Mouse (Mus musculus): ENCODE results near the gene Grin2b. TPM values are rescaled to one million over a fixed set of nuclear protein-coding genes. Genes with fewer than 3 reads are reported as not detected.
"Not testable (repeated sequence)": the region's sequence is repeated elsewhere in the genome, so short reads cannot be mapped to it uniquely, and the experiment has no call there.

Gene Grin2b
- total RNA-seq, 2 experiments from 2014 or later: 0.03 to 0.16 TPM

GRCm38 (mm10) chr6:135797371-135798033 is 375.8 kb downstream of the Grin2b start:
- DNase-seq: no peak

DNA sequence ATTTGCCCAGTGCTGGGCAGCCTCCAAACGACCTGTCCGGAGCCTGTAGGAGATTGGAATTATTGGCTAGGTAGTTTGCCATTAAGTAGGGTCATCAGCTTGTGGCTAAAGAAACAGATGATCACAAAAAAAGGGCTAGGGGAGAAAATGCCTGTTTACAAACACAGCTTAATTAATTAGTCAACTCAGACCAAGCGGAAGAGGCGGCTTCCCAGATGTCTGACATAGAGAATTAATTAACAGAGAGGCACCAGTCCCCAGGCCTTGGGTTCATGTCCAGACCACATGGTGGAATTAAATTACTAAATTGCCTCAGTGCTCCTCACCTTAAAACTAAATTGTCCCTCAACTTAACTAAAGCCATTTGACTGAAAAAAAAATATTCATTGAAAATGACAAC is 376.4 kb downstream of the Grin2b start:
- no peak for DNase-seq

- no peak for DNase-seq
These were observed 381.9 kb downstream of the Grin2b start for GRCm38 (mm10) chr6:135791412-135791811.

- no peak for DNase-seq
These were observed 383.6 kb downstream of the Grin2b start for GRCm38 (mm10) chr6:135789603-135790170.

DNA sequence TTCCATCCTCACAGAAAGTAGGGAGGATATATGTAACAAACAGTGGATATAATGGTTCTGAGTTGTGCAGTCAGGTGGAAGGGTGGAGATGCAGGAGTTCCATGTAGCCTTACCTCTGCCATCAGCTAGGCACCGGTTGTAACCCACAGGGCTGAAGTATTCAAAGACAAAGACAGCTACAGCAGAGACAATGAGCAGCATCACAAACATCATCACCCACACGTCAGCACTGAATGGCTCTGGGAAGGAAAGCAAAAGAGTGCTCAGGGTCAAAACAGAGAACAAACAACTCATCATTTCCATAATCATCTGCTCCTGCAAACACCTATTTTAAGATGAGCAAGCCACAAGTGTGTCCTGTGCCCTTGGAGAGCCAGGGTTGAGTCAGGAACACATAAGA is 398.6 kb downstream of the Grin2b start:
- DNase-seq: no peak

DNA sequence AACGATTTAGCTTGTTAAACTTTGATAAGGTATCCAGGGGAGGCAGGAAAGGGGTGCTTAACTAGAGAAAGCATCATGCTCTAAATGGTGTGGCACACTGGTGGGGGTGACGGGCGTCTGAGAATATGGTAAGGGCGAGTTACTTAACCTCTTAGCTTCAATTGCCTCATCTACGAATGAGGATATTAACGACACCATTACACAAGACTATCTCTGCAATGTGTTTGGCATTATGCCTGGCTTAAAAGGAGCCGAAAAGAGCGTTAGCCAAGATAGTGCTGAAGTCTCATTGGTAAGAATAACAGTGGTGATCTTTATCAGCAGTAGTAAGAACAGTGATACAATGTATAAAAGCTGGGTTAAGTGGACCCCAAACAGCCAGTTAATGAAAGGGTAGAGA is 405.7 kb downstream of the Grin2b start:
- no peak for DNase-seq

GRCm38 (mm10) chr6:135758735-135759134 is 414.6 kb downstream of the Grin2b start:
- DNase-seq: no peak

GRCm38 (mm10) chr6:135756075-135756474 is 417.2 kb downstream of the Grin2b start:
- no peak for DNase-seq

- DNase-seq: no peak
These were observed 424.8 kb downstream of the Grin2b start for GRCm38 (mm10) chr6:135748412-135749076.

- no peak for DNase-seq
These were observed 427.7 kb downstream of the Grin2b start for GRCm38 (mm10) chr6:135745606-135746005.

DNA sequence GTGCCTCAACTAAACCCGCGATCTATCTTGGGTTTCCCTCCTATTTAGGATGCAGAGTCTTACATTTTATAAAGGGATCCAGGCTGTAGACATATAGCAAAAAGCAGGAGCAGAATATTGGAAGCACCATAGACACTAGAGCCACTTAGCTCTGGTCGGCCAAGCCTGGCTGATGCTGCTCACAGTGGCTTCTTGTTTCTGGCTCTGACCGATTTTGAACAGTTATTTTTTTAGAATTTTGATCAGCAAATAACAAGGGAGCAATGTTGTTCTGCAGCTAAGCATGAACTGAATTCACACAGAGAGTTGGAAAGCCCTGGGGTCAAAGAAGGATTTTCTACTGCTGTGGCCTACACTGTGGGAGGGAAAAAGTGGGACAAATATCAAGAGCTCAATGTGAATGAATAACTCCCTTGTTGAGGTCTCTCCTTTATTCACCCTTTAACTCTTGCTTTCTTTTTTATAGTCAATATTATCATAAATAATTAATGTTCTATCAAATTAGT is 439.0 kb downstream of the Grin2b start:
- no peak for DNase-seq

GRCm38 (mm10) chr6:135727106-135727505 is 446.2 kb downstream of the Grin2b start:
- DNase-seq: peak; percentile 26

GRCm38 (mm10) chr6:135721706-135722105 is 451.6 kb downstream of the Grin2b start:
- no peak for DNase-seq

- no peak for DNase-seq
These were observed 458.4 kb downstream of the Grin2b start for GRCm38 (mm10) chr6:135714906-135715305.

- no peak for DNase-seq
These were observed 459.1 kb downstream of the Grin2b start for GRCm38 (mm10) chr6:135714236-135714635.

DNA sequence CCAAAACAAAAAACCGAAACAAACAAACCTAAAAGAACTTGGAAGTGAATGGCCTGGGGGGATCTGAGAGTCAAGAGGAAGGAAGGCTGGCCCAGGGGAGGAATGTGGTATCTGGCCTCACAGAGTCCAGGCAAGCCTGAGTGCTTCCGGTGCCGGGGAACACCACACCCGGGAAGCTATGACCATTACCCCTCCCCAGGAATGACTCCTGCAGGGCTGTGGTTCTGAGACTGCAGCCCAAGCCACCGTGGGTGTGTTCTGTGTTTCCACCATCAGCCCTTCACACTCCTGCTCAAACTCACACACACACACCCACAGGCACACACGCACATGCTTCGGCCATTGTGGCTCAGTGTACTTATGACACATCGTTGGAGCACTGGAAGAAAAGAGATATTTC is 459.6 kb downstream of the Grin2b start:
- DNase-seq: no peak

GRCm38 (mm10) chr6:135706850-135707522 is 466.3 kb downstream of the Grin2b start:
- DNase-seq: not testable (repeated sequence)

GRCm38 (mm10) chr6:135703655-135704054 is 469.7 kb downstream of the Grin2b start:
- DNase-seq: no peak

DNA sequence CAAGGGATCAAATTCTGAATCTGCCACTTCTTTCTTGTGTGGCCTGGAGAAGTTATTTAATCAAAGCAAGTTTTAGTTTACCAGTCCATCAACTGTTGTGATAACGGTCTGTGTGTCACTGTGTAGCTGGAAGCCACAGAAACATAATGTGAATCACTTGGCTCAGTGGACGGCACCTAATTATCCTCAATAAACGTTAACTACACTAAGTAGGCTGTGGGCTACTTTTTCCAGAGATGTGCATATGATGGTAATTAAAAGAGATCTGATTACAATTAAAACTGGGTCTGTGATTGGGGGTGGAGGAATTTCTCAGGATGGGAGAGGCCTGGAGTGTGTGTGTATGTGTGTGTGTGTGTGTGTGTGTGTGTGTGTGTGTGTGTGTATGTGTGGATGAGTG is 471.9 kb downstream of the Grin2b start:
- no peak for DNase-seq

DNA sequence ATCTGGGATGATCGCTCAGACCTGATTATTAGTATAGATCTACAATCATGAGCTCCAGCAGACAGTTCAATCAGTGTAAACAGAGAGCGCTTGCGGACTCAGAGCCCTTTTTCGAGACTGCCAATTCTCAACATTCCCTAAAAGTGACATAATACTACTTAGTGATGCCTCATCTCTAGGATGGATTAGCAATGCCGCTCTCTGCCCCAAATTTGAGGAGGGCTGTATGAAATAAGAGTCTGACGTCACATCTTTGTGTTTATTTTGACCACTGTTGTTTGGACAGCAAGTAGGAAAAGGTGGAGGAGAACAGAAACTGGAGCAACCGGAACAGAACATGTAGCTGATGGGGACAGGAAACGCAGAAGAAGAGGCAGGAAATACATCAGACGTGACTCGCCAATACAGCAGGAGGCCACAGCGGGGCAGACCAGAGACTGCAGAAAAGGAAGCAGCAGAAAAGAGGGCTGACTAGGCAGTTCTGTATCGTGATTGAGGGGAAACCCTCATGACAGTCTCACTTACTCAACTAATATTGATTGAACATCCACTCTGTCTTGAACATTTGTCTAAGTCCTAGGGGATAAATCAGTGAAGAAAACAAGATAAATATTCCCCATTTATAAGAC is 472.5 kb downstream of the Grin2b start:
- no peak for DNase-seq

- DNase-seq: no peak
These were observed 480.8 kb downstream of the Grin2b start for GRCm38 (mm10) chr6:135692533-135692932.

- no peak for DNase-seq
These were observed 481.8 kb downstream of the Grin2b start for GRCm38 (mm10) chr6:135691561-135691960.

All from gastrocnemius, postnatal 25 days (tissue).